Mouse (Mus musculus) liver, embryonic 14.5 days (tissue): ENCODE results near the gene Adprhl2.

ENCODE experiments used
- CTCF ChIP-seq: IDR thresholded peaks from 2 replicates; pipeline ENCODE4 v1.5.1; 2016; ENCODE audit warnings: antibody characterized with exemption, low read depth, control low read depth
- EP300 ChIP-seq: IDR thresholded peaks from 2 replicates; pipeline ENCODE4 v1.6.1; 2016; ENCODE audit warnings: antibody characterized with exemption, low read depth

- TF ChIP-seq CTCF (no peak), EP300 (no peak)
These were observed 12.1 kb downstream of the Adprhl2 start for GRCm38 (mm10) chr4:126309211-126309921.
